Mouse (Mus musculus): Measurements from ENCODE around the gene Axin2. TPM values are rescaled to one million over a fixed set of nuclear protein-coding genes. Genes with fewer than 3 reads are reported as not detected.

Axin2 gene
- polyA plus RNA-seq, 1 experiment: not detected

- Histone ChIP-seq H3K4me3 (ENCODE audit: insufficient read depth, low read depth, low read length) (no peak overlapping the region), H3K4me1 (ENCODE audit: control insufficient read depth, insufficient read depth, low read length) (peaks cover 14% of the 10 kb centered on the region), H3K27ac (ENCODE audit: insufficient read depth, low read depth, low read length) (no peak overlapping the region)
- WGBS: 64% methylated on average over 20 of the region's 20 CpGs
- no peak for TF ChIP-seq CTCF (IDR thresholded peaks at IDR 0.05; ENCODE audit: insufficient read depth, low read depth, low read length)
- no peak for TF ChIP-seq POLR2A (IDR thresholded peaks at IDR 0.05; ENCODE audit: insufficient read depth, low read depth, low read length)
These were observed 27.5 kb downstream of the Axin2 start for GRCm38 (mm10) chr11:108947425-108948184.

GRCm38 (mm10) chr11:108948501-108948900 is 28.4 kb downstream of the Axin2 start:
- 86% methylated on average over 7 of the region's 7 CpGs for WGBS
- no peak overlapping the region for H3K27ac ChIP-seq (ENCODE audit: insufficient read depth, low read depth, low read length)
- TF ChIP-seq CTCF (IDR thresholded peaks at IDR 0.05; ENCODE audit: insufficient read depth, low read depth, low read length): no peak
- no peak for TF ChIP-seq POLR2A (IDR thresholded peaks at IDR 0.05; ENCODE audit: insufficient read depth, low read depth, low read length)
- no peak overlapping the region for H3K4me3 ChIP-seq (ENCODE audit: insufficient read depth, low read depth, low read length)
- H3K4me1 ChIP-seq (ENCODE audit: control insufficient read depth, insufficient read depth, low read length): peaks cover 14% of the 10 kb centered on the region

- no peak overlapping the region for H3K27ac ChIP-seq (ENCODE audit: insufficient read depth, low read depth, low read length)
- no peak overlapping the region for H3K4me3 ChIP-seq (ENCODE audit: insufficient read depth, low read depth, low read length)
- 86% methylated on average over 10 of the region's 10 CpGs for WGBS
- TF ChIP-seq CTCF (IDR thresholded peaks at IDR 0.05; ENCODE audit: insufficient read depth, low read depth, low read length) (no peak), POLR2A (IDR thresholded peaks at IDR 0.05; ENCODE audit: insufficient read depth, low read depth, low read length) (no peak)
- peaks cover 14% of the 10 kb centered on the region for H3K4me1 ChIP-seq (ENCODE audit: control insufficient read depth, insufficient read depth, low read length)
These were observed 28.8 kb downstream of the Axin2 start for GRCm38 (mm10) chr11:108948931-108949330.

GRCm38 (mm10) chr11:108952343-108952742 is 32.2 kb downstream of the Axin2 start:
- H3K4me3 ChIP-seq (ENCODE audit: insufficient read depth, low read depth, low read length): no peak overlapping the region
- H3K27ac ChIP-seq (ENCODE audit: insufficient read depth, low read depth, low read length): no peak overlapping the region
- peaks cover 14% of the 10 kb centered on the region for H3K4me1 ChIP-seq (ENCODE audit: control insufficient read depth, insufficient read depth, low read length)
- WGBS: 53% methylated on average over 5 of the region's 5 CpGs
- TF ChIP-seq CTCF (IDR thresholded peaks at IDR 0.05; ENCODE audit: insufficient read depth, low read depth, low read length) (no peak), POLR2A (IDR thresholded peaks at IDR 0.05; ENCODE audit: insufficient read depth, low read depth, low read length) (no peak)

- 88% methylated on average over 4 of the region's 4 CpGs for WGBS
- no peak overlapping the region for H3K27ac ChIP-seq (ENCODE audit: insufficient read depth, low read depth, low read length)
- TF ChIP-seq POLR2A (IDR thresholded peaks at IDR 0.05; ENCODE audit: insufficient read depth, low read depth, low read length) (no peak), CTCF (IDR thresholded peaks at IDR 0.05; ENCODE audit: insufficient read depth, low read depth, low read length) (no peak)
- H3K4me3 ChIP-seq (ENCODE audit: insufficient read depth, low read depth, low read length): no peak overlapping the region
- no peaks in the 10 kb centered on the region for H3K4me1 ChIP-seq (ENCODE audit: control insufficient read depth, insufficient read depth, low read length)
These were observed 35.8 kb downstream of the Axin2 start for GRCm38 (mm10) chr11:108955943-108956342.

GRCm38 (mm10) chr11:108958349-108958748 is 38.2 kb downstream of the Axin2 start:
- no peak overlapping the region for H3K27ac ChIP-seq (ENCODE audit: insufficient read depth, low read depth, low read length)
- 50% methylated on average over 5 of the region's 5 CpGs for WGBS
- no peak overlapping the region for H3K4me3 ChIP-seq (ENCODE audit: insufficient read depth, low read depth, low read length)
- H3K4me1 ChIP-seq (ENCODE audit: control insufficient read depth, insufficient read depth, low read length): no peaks in the 10 kb centered on the region
- TF ChIP-seq CTCF (IDR thresholded peaks at IDR 0.05; ENCODE audit: insufficient read depth, low read depth, low read length) (no peak), POLR2A (IDR thresholded peaks at IDR 0.05; ENCODE audit: insufficient read depth, low read depth, low read length) (no peak)

GRCm38 (mm10) chr11:108959196-108959595 is 39.0 kb downstream of the Axin2 start:
- H3K4me3 ChIP-seq (ENCODE audit: insufficient read depth, low read depth, low read length): no peak overlapping the region
- WGBS: 64% methylated on average over 5 of the region's 5 CpGs
- no peak overlapping the region for H3K27ac ChIP-seq (ENCODE audit: insufficient read depth, low read depth, low read length)
- H3K4me1 ChIP-seq (ENCODE audit: control insufficient read depth, insufficient read depth, low read length): no peaks in the 10 kb centered on the region
- TF ChIP-seq POLR2A (IDR thresholded peaks at IDR 0.05; ENCODE audit: insufficient read depth, low read depth, low read length) (no peak), CTCF (IDR thresholded peaks at IDR 0.05; ENCODE audit: insufficient read depth, low read depth, low read length) (no peak)

GRCm38 (mm10) chr11:108961651-108962065 is 41.5 kb downstream of the Axin2 start:
- no peak overlapping the region for H3K27ac ChIP-seq (ENCODE audit: insufficient read depth, low read depth, low read length)
- H3K4me3 ChIP-seq (ENCODE audit: insufficient read depth, low read depth, low read length): no peak overlapping the region
- TF ChIP-seq CTCF (IDR thresholded peaks at IDR 0.05; ENCODE audit: insufficient read depth, low read depth, low read length) (no peak), POLR2A (IDR thresholded peaks at IDR 0.05; ENCODE audit: insufficient read depth, low read depth, low read length) (no peak)
- WGBS: 35% methylated on average over 11 of the region's 11 CpGs
- H3K4me1 ChIP-seq (ENCODE audit: control insufficient read depth, insufficient read depth, low read length): no peaks in the 10 kb centered on the region

GRCm38 (mm10) chr11:108963476-108964232 is 43.5 kb downstream of the Axin2 start:
- WGBS: 81% methylated on average over 15 of the region's 15 CpGs
- TF ChIP-seq POLR2A (IDR thresholded peaks at IDR 0.05; ENCODE audit: insufficient read depth, low read depth, low read length) (no peak), CTCF (IDR thresholded peaks at IDR 0.05; ENCODE audit: insufficient read depth, low read depth, low read length) (no peak)

More at GRCm38 (mm10) chr11:108963476-108964232, 43.5 kb downstream of the Axin2 start:
- Histone ChIP-seq H3K4me3 (ENCODE audit: insufficient read depth, low read depth, low read length) (no peak overlapping the region), H3K27ac (ENCODE audit: insufficient read depth, low read depth, low read length) (no peak overlapping the region), H3K4me1 (ENCODE audit: control insufficient read depth, insufficient read depth, low read length) (no peaks in the 10 kb centered on the region)

Measured in olfactory bulb, adult 2 months (tissue).